Mouse (Mus musculus): Measurements from ENCODE around the gene Csf2rb2. TPM values are rescaled to one million over a fixed set of nuclear protein-coding genes. Genes with fewer than 3 reads are reported as not detected.
"Not testable (repeated sequence)": the region's sequence is repeated elsewhere in the genome, so short reads cannot be mapped to it uniquely, and the experiment has no call there.

The Csf2rb2 gene
- total RNA-seq, 2 experiments from 2014 or later = 0.93 to 1.9 TPM

DNA sequence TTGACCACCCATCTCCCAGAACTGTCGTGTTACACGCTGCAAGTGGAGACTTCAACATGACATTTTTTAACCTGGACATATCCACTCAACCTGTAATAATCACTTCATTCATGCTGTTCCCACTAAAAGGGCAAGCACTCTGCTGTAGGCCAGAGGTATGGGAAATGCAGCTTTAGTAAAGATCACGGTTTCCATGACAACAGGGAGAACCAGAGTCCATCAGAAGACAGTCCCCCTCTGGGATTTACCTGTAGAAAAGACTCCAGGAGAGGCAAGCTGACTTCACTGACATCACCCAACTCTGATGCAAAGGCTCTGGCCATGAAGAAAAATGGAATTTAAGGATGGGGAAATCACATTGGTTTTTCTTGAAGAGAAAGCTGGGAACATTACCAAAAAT lies 42.2 kb downstream of the Csf2rb2 start:
- no peak for DNase-seq
- intact Hi-C loops (cut with DNase I; ENCODE audit: low total_unique reads) = no loop called here

DNA sequence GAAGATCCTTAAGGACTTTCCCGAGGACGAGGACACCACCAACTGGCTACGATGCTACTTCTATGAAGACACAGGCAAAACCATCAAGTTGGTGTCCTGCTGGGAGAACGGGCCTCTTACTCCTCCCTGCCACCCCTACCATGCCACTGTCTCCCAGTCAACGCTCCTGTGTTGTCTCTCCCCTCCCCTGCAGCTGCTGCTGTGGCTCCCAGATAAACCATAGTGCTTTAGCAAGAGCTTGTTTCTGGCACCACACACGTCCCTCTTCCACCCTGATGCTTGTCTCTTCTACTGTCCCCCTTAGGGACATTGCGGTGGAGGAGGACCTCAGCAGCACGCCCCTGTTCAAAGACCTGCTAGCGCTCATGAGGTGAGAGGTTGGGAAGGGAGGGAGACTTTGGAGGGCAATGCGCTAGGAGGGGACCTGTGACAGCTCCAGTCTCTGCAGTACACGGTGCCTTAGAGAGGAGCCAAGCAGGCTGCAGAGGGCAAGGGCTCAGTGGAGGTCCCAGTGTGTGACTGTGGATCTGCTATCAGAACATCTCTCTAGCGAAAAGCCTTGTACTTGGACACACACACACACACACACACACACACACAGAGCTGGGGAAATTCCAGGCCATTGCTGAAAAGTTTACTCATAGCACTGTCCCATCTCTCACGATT lies 44.7 kb downstream of the Csf2rb2 start:
- intact Hi-C loops (cut with DNase I; ENCODE audit: low total_unique reads) = no loop called here
- no peak for DNase-seq

DNA sequence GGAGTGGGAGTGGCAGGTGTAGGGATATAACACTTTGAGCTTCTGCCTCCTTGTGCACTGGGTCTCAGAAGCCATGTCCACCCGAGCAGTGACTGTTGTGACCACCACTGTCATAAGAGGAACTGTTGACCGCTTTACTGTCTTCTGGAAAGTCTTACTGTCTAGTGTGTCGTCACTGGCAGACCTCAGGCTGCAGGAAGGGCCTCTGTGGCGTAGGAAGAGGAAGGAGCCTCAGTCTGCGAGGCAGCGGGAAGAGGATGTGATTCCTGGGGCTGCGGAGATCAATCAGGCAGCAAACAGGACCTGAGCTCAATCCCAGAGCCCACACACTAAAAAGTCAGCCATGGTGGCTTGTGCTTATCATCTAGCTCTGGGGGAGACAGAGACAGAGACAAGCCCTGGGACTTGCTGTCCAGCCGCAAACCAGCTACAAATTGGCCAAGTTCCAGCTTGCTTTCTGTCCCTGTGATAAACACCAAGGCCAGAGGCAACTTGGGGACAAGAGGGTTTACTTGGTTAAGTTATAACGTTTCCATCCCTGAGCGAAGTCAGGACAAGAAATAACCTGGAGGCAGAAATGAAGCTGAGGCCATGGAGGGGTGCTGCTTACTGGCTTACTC lies 47.2 kb downstream of the Csf2rb2 start:
- intact Hi-C loops (cut with DNase I; ENCODE audit: low total_unique reads) = loop anchor here (5.0 kb wide), 2 partner anchors 64 to 79 kb away; no protein-coding TSS in a partner anchor
- no peak for DNase-seq

DNA sequence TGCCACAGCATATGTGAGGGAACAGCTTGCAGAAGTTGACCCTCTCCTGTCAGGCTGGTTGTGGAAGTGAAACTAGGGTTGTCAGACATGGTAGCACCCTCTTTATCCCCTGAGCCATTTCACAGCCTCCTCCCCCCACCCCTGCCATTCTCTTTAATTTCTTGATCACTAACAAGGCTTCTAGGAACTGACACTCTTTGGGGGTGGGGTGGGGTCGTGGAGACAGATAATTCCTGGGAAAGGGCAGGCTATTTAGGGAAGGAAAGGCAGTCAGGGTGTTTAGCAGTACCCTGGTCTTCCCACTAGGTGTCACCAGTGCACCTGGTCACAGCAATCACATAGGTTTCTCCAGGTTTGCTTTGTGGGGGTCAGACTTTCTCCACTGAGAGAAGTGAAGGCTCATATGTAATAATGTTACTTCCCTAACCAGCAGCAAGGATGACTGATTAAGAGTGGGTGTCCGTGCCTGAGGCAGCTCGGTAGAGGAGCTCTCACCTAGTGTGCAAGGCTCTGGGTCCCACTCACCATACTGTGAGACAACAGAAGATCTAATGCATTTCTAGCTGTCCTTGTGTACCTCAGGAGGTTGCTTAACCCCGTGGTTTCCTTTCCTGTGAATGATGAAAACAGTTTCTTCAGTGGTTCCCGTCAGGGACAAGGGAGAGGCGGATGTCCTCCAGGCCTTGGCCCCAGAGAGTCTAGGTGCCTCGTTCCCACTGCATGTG lies 48.0 kb downstream of the Csf2rb2 start:
- no peak for DNase-seq
- intact Hi-C loops (cut with DNase I; ENCODE audit: low total_unique reads) = loop anchor here (5.0 kb wide), 2 partner anchors 65 to 80 kb away; no protein-coding TSS in a partner anchor

DNA sequence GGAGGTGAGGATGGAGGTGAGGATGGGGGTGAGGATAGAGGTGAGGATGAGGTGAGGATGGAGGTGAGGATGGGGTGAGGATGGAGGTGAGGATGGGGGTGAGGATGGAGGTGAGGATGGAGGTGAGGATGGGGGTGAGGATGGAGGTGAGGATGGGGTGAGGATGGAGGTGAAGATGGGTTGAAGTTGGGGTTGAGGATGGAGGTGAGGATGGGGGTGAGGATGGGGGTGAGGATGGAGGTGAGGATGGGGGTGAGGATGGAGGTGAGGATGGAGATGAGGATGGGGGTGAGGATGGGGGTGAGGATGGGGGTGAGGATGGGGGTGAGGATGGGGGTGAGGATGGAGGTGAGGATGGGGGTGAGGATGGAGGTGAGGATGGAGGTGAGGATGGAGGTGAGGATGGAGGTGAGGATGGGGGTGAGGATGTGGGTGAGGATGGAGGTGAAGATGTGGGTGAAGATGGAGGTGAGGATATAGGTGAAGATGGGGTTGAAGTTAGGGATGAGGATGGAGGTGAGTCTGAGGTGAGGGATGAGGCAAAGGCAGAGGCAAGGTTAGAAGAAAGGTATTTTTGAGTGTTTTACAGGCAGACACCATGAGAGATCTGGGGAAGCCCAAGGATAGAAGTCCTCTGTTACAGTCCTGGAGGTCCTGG lies 48.8 kb downstream of the Csf2rb2 start:
- intact Hi-C loops (cut with DNase I; ENCODE audit: low total_unique reads) = loop anchor here (5.0 kb wide), 2 partner anchors 66 to 81 kb away; no protein-coding TSS in a partner anchor
- not testable (repeated sequence) for DNase-seq

DNA sequence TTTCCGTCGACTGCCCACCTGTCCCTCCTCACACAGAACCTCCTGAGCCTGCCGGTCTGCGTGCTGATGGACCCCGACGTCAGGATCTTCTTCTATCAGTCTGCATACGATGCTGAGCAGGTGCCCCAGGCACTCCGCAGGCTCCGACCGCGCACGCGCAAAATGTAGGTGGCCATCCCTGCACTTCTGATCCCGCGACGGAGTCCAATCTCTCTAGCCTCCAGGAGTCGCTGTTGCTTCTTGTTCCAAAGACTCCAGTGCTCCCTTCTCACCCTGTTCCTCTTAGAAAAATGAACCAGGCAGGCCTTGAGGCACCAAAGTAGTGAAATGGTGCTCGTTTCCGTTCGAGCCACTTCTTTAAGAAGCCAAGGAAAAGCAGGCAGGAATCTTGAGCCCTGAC lies 50.8 kb downstream of the Csf2rb2 start:
- intact Hi-C loops (cut with DNase I; ENCODE audit: low total_unique reads) = loop anchor here (5.0 kb wide), 2 partner anchors 68 to 83 kb away; no protein-coding TSS in a partner anchor
- DNase-seq = peak; percentile 58

DNA sequence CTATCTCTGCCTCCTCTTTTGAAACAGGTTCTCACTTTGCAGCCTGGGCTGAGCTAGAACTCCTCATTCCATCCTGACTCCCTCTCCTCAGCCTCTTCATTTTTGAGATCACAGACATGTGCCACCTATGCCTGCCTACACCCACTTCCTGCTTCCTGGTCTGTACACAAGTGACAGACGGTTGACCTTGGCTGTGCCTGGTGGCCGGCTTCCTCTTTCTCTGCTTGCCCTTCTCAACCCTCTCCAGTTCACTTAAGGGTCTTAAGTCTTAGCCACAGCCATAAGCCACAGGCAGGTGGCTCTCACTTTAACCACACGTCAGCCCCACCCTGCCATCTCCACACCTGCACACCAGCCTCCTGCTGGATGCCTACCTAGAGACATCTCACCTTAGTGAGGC lies 57.1 kb downstream of the Csf2rb2 start:
- intact Hi-C loops (cut with DNase I; ENCODE audit: low total_unique reads) = loop anchor here (5.0 kb wide), 1 partner anchor 71 kb away; no protein-coding TSS in a partner anchor
- DNase-seq = no peak

DNA sequence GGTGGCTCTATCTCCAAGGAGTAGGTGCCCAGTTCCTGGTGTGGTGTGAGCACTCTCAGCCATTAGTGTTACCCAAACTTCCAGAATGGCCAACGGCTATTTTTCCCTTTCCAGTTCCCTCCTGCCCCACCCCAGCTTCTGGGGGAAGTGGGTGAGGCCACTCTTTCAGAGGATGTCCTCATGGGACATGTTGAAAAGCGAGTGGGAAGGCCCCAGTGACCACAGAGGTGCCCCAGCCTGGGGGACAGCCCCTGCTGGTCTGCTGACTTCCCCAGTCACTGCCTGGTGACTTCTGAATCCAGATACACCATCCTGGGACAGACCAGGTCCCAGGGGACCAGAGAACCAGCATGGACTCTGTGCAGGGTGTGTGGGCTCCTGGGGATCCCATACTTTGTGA lies 57.9 kb downstream of the Csf2rb2 start:
- intact Hi-C loops (cut with DNase I; ENCODE audit: low total_unique reads) = loop anchor here (5.0 kb wide), 1 partner anchor 70 kb away; no protein-coding TSS in a partner anchor
- no peak for DNase-seq

DNA sequence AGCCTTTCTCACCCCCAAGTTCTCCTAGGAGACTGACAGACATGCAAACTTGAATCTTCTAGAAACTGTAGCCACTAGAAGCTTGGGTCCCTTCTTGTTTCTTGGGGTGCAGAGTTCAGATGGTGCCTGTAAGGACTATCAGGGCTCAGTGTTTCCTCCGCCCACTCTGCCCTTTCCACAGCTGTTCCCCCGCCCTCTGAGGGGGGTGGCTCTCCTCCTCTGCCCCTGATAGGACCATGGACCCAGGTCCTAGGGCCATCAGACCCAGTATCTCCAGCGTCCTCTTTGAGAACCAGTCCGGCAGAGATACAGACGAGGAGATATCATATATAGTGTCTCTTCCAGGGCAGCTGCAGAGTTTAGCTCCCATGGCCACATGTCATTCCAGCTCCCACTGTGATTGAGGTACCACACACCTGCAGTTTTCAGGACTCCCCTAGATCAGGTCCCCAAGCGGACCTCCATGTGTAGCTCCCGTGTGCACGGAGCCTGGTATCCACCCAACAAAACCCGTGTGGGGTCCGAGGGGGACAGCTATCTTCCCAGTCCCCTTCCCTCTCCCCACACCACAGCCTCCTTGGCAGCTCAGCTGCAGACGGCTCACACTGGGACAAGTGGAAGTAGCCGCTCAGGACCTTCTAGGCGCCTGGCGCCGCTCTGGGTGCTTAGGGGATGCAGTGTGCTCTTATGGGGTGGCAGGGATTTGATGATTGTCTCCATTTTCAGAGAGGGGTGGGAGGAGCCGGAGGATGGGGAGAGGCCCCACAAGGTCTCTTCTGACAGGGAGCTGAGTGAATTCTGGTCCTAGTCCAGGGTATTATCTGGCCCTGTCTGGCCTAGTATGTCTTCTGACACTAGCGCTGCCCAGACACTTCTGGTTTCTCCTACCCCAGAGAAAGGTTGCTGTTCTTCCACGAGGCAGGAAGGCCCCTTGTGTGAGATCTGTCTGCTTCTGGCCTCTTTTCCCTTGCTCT lies 59.1 kb downstream of the Csf2rb2 start:
- intact Hi-C loops (cut with DNase I; ENCODE audit: low total_unique reads) = loop anchor here (5.0 kb wide), 1 partner anchor 69 kb away; no protein-coding TSS in a partner anchor
- no peak for DNase-seq

DNA sequence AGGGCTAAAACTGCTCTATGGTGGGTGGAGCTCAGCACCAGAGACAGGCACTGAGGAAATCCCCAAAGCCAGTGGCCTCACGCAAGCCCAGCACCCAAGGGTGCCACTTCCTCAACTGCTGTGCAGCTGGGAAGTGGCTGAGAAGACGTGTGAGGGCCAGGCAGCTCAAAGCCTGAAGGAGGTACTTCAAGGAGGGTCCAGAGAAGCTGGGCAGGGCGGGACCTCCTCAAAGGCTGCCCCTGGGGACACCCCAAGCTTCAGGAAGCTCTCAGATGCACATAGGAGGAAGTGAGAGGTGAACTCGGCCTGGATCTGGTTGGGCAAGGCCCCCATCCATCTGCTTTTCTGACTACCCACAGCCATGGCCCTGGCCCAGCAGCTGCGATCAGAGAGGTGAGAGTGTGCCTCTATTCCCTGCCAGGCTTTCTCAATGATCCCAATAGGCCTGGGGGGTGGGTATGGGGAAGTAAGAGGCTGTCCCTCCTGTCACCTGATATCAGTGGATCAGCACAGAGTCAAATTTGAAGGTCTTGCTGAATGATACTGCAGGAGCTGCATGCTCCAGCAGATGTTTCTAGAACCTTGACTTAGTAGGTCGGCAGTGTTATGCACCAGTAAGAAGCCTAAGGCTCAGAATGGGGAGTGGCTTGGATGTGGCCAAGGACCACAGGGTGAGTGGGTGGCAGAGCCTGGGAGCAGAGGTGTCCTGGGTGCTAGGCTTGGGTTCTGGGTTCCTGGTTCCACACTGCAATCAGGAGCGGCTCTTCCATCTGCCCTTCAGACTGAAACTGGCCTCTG lies 60.6 kb downstream of the Csf2rb2 start, which contains the start of gene Ncf4:
TSS of gene Ncf4 (plus strand) at position 107 of the 798 bp plus-strand sequence.
- intact Hi-C loops (cut with DNase I; ENCODE audit: low total_unique reads) = loop anchor here (5.0 kb wide), 1 partner anchor 68 kb away; no protein-coding TSS in a partner anchor

DNA sequence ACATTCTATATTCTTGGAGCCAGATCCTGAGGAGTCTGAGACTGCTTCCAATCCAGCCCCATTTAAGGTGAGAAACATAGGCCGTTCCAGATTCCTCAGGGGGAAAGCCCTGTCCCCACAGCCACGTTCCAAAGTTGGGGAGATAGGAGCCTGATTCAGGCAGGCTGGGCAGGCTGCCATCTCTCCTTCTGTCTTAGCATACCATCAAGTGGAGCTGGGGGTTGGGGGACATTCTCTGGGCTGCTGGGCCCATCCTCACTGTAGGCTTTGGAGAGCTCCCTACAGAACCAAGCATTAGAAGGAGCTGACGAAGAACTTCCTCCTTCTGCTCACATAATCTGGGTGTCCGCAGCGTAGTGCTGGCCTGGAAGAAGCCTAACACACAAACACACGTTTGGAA lies 61.7 kb downstream of the Csf2rb2 start:
- intact Hi-C loops (cut with DNase I; ENCODE audit: low total_unique reads) = no loop called here
- no peak for DNase-seq

More for the DNA sequence above, 60.6 kb downstream of the Csf2rb2 start, which contains the start of gene Ncf4:
- peak; percentile 36 for DNase-seq

DNA sequence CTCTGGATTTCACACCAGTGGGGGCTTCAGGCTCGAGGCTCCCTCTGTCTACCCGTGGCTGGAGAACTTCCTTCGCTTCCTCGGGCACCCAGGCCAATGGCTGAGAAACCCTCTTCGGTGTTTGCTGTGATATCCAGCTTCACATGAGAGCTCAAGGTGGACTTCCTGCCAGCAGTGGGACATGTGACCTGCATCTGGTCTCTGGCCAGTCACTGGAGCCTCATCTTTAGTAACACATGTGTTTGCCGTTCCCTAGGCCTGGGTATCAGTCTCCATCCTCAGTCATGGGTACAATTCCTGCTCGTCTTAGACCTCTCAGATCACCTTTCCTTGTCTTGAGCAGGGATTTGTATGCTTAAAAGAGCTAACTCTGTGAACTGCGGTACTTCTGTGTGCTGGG lies 62.5 kb downstream of the Csf2rb2 start:
- DNase-seq = peak; percentile 59
- intact Hi-C loops (cut with DNase I; ENCODE audit: low total_unique reads) = no loop called here

DNA sequence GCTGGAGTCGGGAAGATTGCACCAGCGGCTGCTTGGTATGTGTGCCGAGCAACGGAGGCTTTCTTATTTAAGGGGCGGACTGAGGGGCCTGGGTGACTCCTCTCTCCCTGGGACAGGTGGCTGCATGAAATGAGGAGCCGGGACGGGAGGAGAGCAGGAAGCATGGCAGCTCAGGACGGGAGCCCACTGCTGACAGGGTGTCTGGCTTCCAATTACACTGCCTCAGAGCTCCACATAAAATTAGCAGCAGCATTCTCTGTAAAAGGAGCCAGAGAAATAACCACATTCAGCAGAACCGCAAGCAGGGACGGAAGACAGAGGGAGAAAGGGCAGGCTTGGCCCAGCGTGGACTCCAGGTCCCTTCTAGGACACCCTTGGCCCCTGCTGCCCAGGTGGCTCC lies 64.2 kb downstream of the Csf2rb2 start:
- intact Hi-C loops (cut with DNase I; ENCODE audit: low total_unique reads) = no loop called here

DNA sequence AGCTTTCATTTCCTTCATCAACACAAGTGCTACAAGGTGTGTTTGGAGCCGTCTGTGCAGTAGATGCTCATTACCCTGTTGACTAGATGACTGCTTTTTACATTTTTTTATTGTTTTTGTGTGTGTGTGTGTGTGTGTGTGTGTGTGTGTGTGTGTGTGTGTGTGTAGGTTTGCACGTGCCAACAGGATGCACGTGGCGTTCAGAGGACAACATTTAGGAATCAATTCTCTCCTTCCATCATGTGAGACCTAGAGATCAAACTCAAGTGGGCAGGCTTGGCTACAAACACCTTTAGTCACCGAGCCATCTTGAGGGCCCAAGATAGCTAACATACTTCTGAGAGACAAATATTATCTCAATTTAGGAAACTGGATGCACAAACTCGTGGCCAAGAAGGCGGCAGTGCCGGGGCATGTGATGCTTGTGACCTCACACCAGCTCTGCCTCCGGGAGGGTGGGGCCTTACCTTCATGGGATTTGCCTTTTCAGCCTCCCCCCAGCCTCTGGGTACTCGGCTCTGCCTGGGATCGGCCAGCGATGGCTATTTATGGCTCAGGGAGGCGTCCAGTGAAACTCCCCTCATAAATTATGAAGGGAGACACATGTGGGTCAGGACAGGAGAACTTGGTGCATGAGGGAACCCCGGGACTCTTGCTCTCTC lies 65.4 kb downstream of the Csf2rb2 start:
- intact Hi-C loops (cut with DNase I; ENCODE audit: low total_unique reads) = no loop called here
- DNase-seq = peak; percentile 59

More for the DNA sequence above, 64.2 kb downstream of the Csf2rb2 start:
- DNase-seq = peak; percentile 61

DNA sequence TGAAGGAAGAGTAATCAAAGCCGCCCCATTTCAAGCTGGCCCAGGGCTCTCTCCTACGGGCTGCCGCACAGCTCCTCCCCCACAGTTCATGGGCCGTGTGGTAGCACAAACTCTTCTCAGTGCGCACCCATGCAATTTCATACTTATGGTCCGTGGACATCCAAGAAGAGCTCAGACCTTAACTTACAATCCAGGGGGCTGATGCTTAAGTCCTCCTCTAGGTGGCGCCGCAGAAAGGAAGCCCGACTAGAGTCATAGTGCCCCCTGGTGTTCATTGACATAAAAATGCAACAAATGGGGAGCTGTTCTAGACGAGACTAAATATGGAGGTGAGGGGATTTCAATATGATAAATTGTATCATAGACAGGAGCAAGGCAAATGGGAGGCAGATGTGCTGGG lies 66.1 kb downstream of the Csf2rb2 start:
- DNase-seq = peak; percentile 71
- intact Hi-C loops (cut with DNase I; ENCODE audit: low total_unique reads) = no loop called here

DNA sequence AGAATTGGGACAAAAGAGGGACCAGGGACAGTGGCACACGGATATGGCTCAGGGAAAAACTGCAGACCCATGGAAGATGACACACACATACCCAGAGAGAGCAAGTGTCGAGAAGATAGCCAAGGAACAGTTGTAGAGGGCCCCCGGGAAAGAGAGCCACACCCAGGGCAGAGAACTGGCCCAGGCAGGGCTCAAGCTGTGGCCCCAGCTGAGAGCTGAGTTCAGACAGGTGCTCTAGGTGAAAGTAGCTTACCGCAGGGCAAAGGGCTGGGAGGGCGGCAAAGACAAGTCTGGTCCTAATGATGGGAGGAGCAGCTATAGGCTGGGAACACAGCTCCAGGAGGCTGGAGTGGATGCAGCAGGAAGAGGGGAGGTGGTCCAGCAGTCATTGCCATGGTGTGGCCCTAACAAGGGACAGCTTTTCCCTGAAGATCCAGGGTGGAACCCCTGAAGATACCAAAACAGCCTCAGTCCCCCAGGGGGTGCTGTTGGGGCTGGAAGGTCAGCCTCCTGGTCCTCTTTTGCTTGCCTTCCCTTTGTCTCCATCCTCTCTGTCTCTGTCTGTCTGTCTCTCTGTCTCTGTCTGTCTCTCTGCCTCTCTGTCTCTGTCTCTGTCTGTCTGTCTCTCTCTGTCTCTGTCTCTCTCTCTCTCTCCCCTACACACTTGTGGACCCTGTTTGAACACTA lies 70.6 kb downstream of the Csf2rb2 start:
- no peak for DNase-seq
- intact Hi-C loops (cut with DNase I; ENCODE audit: low total_unique reads) = no loop called here
